Mouse (Mus musculus): ENCODE measurements around the gene Spata3. TPM values are rescaled to one million over a fixed set of nuclear protein-coding genes. Genes with fewer than 3 reads are reported as not detected.

Gene Spata3
- total RNA-seq, 1 experiment from 2014 or later = not detected

Other genes starting within 250 kb of the Spata3 start
- gene A630001G21Rik, start 238.2 kb upstream of the Spata3 start, total RNA-seq (2021) = 0.59 and 3.8 TPM in 2 replicates
- 115 and 132 TPM in 2 replicates for gene Cab39, start 223.4 kb upstream of the Spata3 start, total RNA-seq (2021)
- 329 and 361 TPM in 2 replicates for gene Itm2c, start 122.5 kb upstream of the Spata3 start, total RNA-seq (2021)
- 0.15 TPM in 1 of 2 replicates, not detected in the other for gene 4933407L21Rik, start 88.3 kb upstream of the Spata3 start, total RNA-seq (2021)
- gene Gpr55, start 55.8 kb upstream of the Spata3 start, total RNA-seq (2021) = 3.0 and 3.4 TPM in 2 replicates
- gene 2810459M11Rik, start 29.0 kb downstream of the Spata3 start, total RNA-seq (2021) = 0.23 and 3.4 TPM in 2 replicates
- gene Psmd1, start 47.6 kb downstream of the Spata3 start, total RNA-seq (2021) = 107 TPM in 2 replicates
- not detected in 2 replicates for gene Htr2b, start 95.2 kb downstream of the Spata3 start, total RNA-seq (2021)
- 1.4 and 3.3 TPM in 2 replicates for gene Gm21972, start 116.8 kb downstream of the Spata3 start, total RNA-seq (2021)
- 8.3 and 10.6 TPM in 2 replicates for gene Armc9, start 138.0 kb downstream of the Spata3 start, total RNA-seq (2021)